In genomic region chr1:78203622-78204211, GRCm38 (mm10) we compare ENCODE assay signal across 9 mouse cellular contexts. TPM values are rescaled to one million over a fixed set of nuclear protein-coding genes. Genes with fewer than 3 reads are reported as not detected.
DNase-seq lines count a peak whose midpoint lies in the region; ATAC-seq lines count a peak whose summit lies in the region.
"Had no signal": no experiment of that assay in that cellular context is flagged by ENCODE, and none has a peak within 500 bp of the region (broad histone marks: within the 10 kb centered on the region; RNA-seq: fewer than 3 reads in every experiment).

No protein-coding gene starts in this region.

- H3K4me3 ChIP-seq in kidney, embryonic 15.5 days (replicated peaks) = peak overlapping the region; percentile 43
- peak overlapping the region; percentile 30 for H3K4me3 ChIP-seq in hindbrain, embryonic 12.5 days
- H3K4me3 ChIP-seq in macrophage (ENCODE audit: inconsistent target) = peak overlapping the region; percentile 33

- no peaks in the 10 kb centered on the region for H3K36me3 ChIP-seq in kidney, embryonic 15.5 days
- H3K36me3 ChIP-seq in hindbrain, embryonic 12.5 days = no peaks in the 10 kb centered on the region
- no peaks in the 10 kb centered on the region for H3K36me3 ChIP-seq in macrophage (ENCODE audit: inconsistent target)

- H3K27me3 ChIP-seq in kidney, embryonic 15.5 days = peaks cover 98% of the 10 kb centered on the region
- peaks cover 87% of the 10 kb centered on the region for H3K27me3 ChIP-seq in hindbrain, embryonic 12.5 days

- H3K9me3 ChIP-seq in kidney, embryonic 15.5 days (replicated peaks) = no peaks in the 10 kb centered on the region
- H3K9me3 ChIP-seq in hindbrain, embryonic 12.5 days (replicated peaks) = no peaks in the 10 kb centered on the region

- DNase-seq in kidney, postnatal 10 days = no peak
- DNase-seq in embryo, embryonic 10 days (ENCODE audit: low spot score) = peak; percentile 78
- no peak for DNase-seq in thymus, postnatal 10 days (ENCODE audit: low spot score in 2 of 2)
- no peak for DNase-seq in layer of hippocampus, postnatal 10 days (ENCODE audit: low spot score in 2 of 2)

- H3K4me2 ChIP-seq in kidney, embryonic 15.5 days = peak overlapping the region; percentile 58
- peak overlapping the region; percentile 56 for H3K4me2 ChIP-seq in hindbrain, embryonic 12.5 days (replicated peaks)

- no peak for ATAC-seq in kidney, embryonic 15.5 days (replicated peaks; ENCODE audit: low FRiP score)
- ATAC-seq in hindbrain, embryonic 12.5 days (ENCODE audit: low FRiP score) = peak; percentile 78
- no peak for ATAC-seq in megakaryocyte-erythroid progenitor cell, adult 5-6 weeks (replicated peaks; ENCODE audit: low FRiP score, low TSS enrichment, poor library complexity, severe bottlenecking)

- no peak overlapping the region for H3K9ac ChIP-seq in kidney, embryonic 15.5 days
- H3K9ac ChIP-seq in hindbrain, embryonic 12.5 days = no peak overlapping the region

- H3K27ac ChIP-seq in kidney, embryonic 15.5 days = no peak overlapping the region
- no peak overlapping the region for H3K27ac ChIP-seq in hindbrain, embryonic 12.5 days
- H3K27ac ChIP-seq in macrophage = no peak overlapping the region

- peaks cover 13% of the 10 kb centered on the region for H3K4me1 ChIP-seq in kidney, embryonic 15.5 days
- H3K4me1 ChIP-seq in hindbrain, embryonic 12.5 days = peaks cover 16% of the 10 kb centered on the region

- under 1% methylated on average over 33 of the region's 33 CpGs for WGBS in kidney, embryonic 15.5 days
- WGBS in hindbrain, embryonic 12.5 days = under 1% methylated on average over 33 of the region's 33 CpGs
- 3% methylated on average over 29 of the region's 33 CpGs for WGBS in macrophage (ENCODE audit: missing documents)

- H3K79me2 ChIP-seq in macrophage (ENCODE audit: inconsistent target) = no peaks in the 10 kb centered on the region

RNA-seq across cellular contexts. Expression of gene Pax3, which starts 6.8 kb away (rescaled TPM):
- 0.12 TPM in 1 of 2 replicates, not detected in the other for polyA plus RNA-seq in kidney, embryonic 15.5 days (2015; fragmentation: Nextera tagmentation; extraction: Ambion mirVana)
- 32.7 and 37.5 TPM in 2 replicates for polyA plus RNA-seq in hindbrain, embryonic 12.5 days (2016; fragmentation: Nextera tagmentation; extraction: Ambion mirVana)
- total RNA-seq in macrophage (2018; cell fraction: chromatin; rRNA removed) = not detected
- not detected for total RNA-seq in macrophage (2018; cell fraction: cytosol; rRNA removed)
- not detected for total RNA-seq in macrophage (2018; cell fraction: nucleus; rRNA removed)
- polyA plus RNA-seq in macrophage (2018) = not detected in 3 replicates
- total RNA-seq in megakaryocyte-erythroid progenitor cell, adult 5-6 weeks (2014; fragmentation: Nextera tagmentation) = not detected in 2 replicates
- total RNA-seq in megakaryocyte-erythroid progenitor cell, adult 5-6 weeks (2017) = not detected in 2 replicates
- under 1 TPM in 1 of 2 experiments, not detected in 1; 0.11 TPM for total RNA-seq in layer of hippocampus, postnatal 10 days (2021)
- total RNA-seq: neutrophil, adult 5-6 weeks had no signal

Comparison
In these comparisons a context has a peak if more than half of its experiments do, and no peak if none do; other contexts are left out.
1. RNA of gene Pax3, which starts 6.8 kb away (polyA plus RNA-seq): 32.7 to 37.5 TPM in hindbrain, embryonic 12.5 days; 0.12 TPM in kidney, embryonic 15.5 days and not detected in macrophage; every median in the first group is over 10 times any median in the second.
2. Peak in every context shown above with its lines, with median percentiles within 50 percentile points of each other: H3K4me3 ChIP-seq.